Mouse (Mus musculus) forebrain, embryonic 15.5 days (tissue): Measurements from ENCODE around the gene Zc3h13. TPM values are rescaled to one million over a fixed set of nuclear protein-coding genes. Genes with fewer than 3 reads are reported as not detected.

Experiments used
- ATAC-seq: fragments of 200-750 bp; cut with Nextera tagmentation; replicated peaks from 2 replicates; pipeline ENCODE4 v1.8.0; 2017; ENCODE audit warnings: mild to moderate bottlenecking, moderate TSS enrichment, moderate library complexity
- H3K27ac ChIP-seq: fragments of 300-500 bp; sonication (generic); replicated peaks from 2 replicates; pipeline ENCODE4 v1.5.1; 2015; ENCODE audit warnings: mild to moderate bottlenecking, inconsistent platforms
- H3K27me3 ChIP-seq: fragments of 300-500 bp; sonication (generic); 2 replicates; pipeline ENCODE4 v1.6.1; 2015; ENCODE audit warnings: inconsistent platforms
- H3K36me3 ChIP-seq: fragments of 300-500 bp; sonication (generic); 2 replicates; pipeline ENCODE4 v1.6.1; 2015; ENCODE audit warnings: mild to moderate bottlenecking, inconsistent platforms
- H3K4me1 ChIP-seq: fragments of 300-500 bp; sonication (generic); 2 replicates; pipeline ENCODE4 v1.6.1; 2015; ENCODE audit warnings: inconsistent platforms
- H3K4me2 ChIP-seq: fragments of 300-500 bp; sonication (generic); replicated peaks from 2 replicates; pipeline ENCODE4 v1.6.1; 2015; ENCODE audit warnings: mild to moderate bottlenecking, inconsistent platforms
- H3K4me3 ChIP-seq: fragments of 300-500 bp; sonication (generic); 2 replicates; pipeline ENCODE4 v1.5.1; 2015; ENCODE audit warnings: mild to moderate bottlenecking, inconsistent platforms
- H3K9ac ChIP-seq: fragments of 300-500 bp; sonication (generic); replicated peaks from 2 replicates; pipeline ENCODE4 v1.6.1; 2015; ENCODE audit warnings: mild to moderate bottlenecking, inconsistent platforms
- H3K9me3 ChIP-seq: fragments of 300-500 bp; sonication (generic); 2 replicates; pipeline ENCODE4 v1.6.1; 2016; ENCODE audit warnings: inconsistent platforms
- WGBS: fragments of 180-500 bp; shearing (Covaris S2); methylation state at CpG from one replicate; pipeline ENCODE4 v1.1.7; 2015; ENCODE audit warnings: mixed read lengths; 5-methylcytosine and 5-hydroxymethylcytosine counted together
- polyA plus RNA-seq: library from polyadenylated mRNA; unstranded; fragments of >200 nt; fragmentation: Nextera tagmentation; extraction: Ambion mirVana; gene quantifications from 2 replicates; pipeline ENCODE4 v1.2.1, GENCODE M21; 2015

The Zc3h13 gene
- polyA plus RNA-seq, 1 experiment from 2014 or later = 55.2 TPM

- Histone ChIP-seq H3K4me3 (no peak overlapping the region), H3K27me3 (no peaks in the 10 kb centered on the region), H3K36me3 (peaks cover 59% of the 10 kb centered on the region), H3K4me1 (no peaks in the 10 kb centered on the region), H3K9me3 (no peaks in the 10 kb centered on the region), H3K4me2 (no peak overlapping the region), H3K9ac (no peak overlapping the region), H3K27ac (no peak overlapping the region)
- 95% methylated on average over 4 of the region's 4 CpGs for WGBS
- no peak for ATAC-seq
These were observed 50.1 kb downstream of the Zc3h13 start for GRCm38 (mm10) chr14:75334321-75334720.

GRCm38 (mm10) chr14:75337884-75338283 is 53.7 kb downstream of the Zc3h13 start:
- Histone ChIP-seq H3K4me3 (no peak overlapping the region), H3K9me3 (no peaks in the 10 kb centered on the region), H3K9ac (no peak overlapping the region), H3K4me2 (no peak overlapping the region), H3K36me3 (peaks cover 44% of the 10 kb centered on the region), H3K27ac (no peak overlapping the region), H3K4me1 (no peaks in the 10 kb centered on the region), H3K27me3 (no peaks in the 10 kb centered on the region)
- ATAC-seq = no peak
- 100% methylated on average over 2 of the region's 2 CpGs for WGBS

DNA sequence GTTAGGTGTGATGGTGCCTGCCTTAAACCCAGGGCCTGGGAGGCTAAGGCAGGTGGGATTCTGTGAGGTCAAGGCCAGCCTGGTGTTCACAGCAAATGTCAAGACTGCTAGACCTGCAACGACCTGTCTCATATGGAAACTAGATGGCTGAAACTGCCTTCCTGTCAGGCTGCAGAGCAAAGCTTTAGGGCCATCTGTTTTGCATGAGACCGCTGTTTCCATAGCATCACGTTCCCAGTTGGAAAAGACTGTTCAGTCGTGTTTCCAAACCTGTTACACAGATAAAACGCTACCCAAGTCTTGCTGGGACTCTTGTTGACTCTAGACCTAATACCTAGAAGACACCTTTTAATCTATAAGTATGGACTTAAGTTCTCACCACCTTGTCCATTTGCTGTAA is 61.9 kb downstream of the Zc3h13 start:
- Histone ChIP-seq H3K27me3 (no peaks in the 10 kb centered on the region), H3K36me3 (peaks cover 33% of the 10 kb centered on the region), H3K9ac (no peak overlapping the region), H3K4me2 (no peak overlapping the region), H3K4me3 (no peak overlapping the region), H3K27ac (no peak overlapping the region), H3K4me1 (no peaks in the 10 kb centered on the region), H3K9me3 (no peaks in the 10 kb centered on the region)
- no peak for ATAC-seq
- WGBS = 81% methylated on average over 5 of the region's 5 CpGs

DNA sequence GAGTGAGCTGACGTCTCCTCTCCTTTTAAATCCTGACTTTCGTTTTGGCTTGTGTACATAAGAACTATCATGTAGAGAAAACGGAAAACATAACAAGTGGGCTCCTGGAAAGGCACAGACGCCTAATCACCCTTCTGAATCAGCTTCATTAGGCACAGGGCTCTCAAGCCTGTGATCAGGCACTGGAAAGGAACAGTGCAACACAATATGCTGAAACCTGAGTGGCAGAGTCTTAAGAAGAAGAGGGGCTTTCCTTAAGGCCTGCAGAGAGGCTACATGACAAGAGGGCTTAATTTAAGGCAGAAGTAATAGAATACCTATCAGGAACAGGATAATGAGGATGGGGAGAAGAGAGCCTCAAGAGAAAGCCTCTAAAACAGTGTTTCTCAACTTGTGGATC is 67.5 kb downstream of the Zc3h13 start:
- Histone ChIP-seq H3K27ac (no peak overlapping the region), H3K27me3 (no peaks in the 10 kb centered on the region), H3K4me1 (no peaks in the 10 kb centered on the region), H3K9me3 (no peaks in the 10 kb centered on the region), H3K36me3 (no peaks in the 10 kb centered on the region), H3K4me2 (no peak overlapping the region), H3K9ac (no peak overlapping the region), H3K4me3 (no peak overlapping the region)
- ATAC-seq = no peak
- 21% methylated on average over 4 of the region's 4 CpGs for WGBS

DNA sequence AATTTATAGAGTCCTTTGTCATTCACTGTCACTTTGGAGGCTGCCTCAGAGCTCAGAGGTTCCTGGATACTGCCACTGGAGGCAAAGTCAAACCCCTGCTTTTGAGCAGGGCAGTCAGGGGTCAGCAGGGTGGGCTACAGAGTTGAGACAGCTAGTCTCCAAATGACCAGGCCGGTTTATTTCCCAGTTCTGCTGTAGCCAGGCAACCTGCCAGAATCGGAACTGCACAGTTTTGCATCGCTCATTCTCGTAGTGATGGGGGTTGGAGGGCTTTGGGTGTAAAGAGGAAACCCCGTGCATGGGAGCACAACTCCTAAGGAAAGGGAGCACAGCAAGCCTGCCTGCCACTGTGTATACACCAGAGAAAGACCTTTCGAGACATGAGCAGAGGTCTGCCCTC is 79.1 kb downstream of the Zc3h13 start:
- no peak for ATAC-seq
- H3K27ac ChIP-seq = no peak overlapping the region
- WGBS = 70% methylated on average over 6 of the region's 6 CpGs
- no peaks in the 10 kb centered on the region for H3K36me3 ChIP-seq
- no peak overlapping the region for H3K4me2 ChIP-seq
- no peaks in the 10 kb centered on the region for H3K27me3 ChIP-seq
- no peak overlapping the region for H3K9ac ChIP-seq
- H3K9me3 ChIP-seq = no peaks in the 10 kb centered on the region
- 0 out of 2 replicates have a peak, but pooled peaks cover 3% of the 10 kb centered on the region for H3K4me1 ChIP-seq
- H3K4me3 ChIP-seq = no peak overlapping the region

DNA sequence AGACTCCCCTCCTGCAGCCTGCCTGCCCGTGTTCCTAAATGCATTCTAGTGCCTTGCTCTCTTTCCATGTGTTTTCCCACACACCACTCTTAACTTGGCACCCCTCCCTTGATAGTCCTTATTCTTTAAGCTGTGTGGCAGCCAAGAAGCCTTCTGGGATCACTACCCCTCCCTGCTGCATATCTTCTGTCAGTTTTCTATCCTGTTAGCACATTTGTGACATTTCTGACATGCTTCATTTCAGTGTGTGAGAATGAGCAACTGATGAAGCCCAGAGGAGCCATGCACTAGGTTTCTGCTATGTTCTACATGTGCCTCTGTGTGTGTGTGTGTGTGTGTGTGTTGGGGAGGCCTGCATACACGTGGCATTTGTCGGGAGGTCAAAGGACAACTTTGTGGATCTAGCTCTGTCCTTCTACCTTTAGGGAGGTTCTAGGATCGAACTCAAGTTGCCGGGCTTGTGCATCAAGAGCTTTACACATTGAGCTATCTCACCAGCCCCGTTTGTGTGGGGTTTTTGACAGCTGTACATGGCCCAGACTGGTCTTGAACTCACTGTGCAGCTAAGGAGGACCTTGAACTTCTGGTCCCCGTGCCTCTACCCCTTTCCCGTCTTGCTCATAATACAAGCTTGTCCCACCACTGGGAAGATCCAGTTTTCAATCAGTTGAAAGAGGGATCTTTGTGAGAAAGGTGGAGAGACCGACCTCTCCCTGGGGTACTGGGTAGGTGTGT is 81.3 kb downstream of the Zc3h13 start:
- peaks cover 3% of the 10 kb centered on the region; the same call in 1 of the 2 replicates for H3K4me1 ChIP-seq
- no peak overlapping the region for H3K4me3 ChIP-seq
- no peak overlapping the region for H3K27ac ChIP-seq
- ATAC-seq = peak; percentile 68
- no peaks in the 10 kb centered on the region for H3K27me3 ChIP-seq
- H3K9ac ChIP-seq = no peak overlapping the region
- 77% methylated on average over 9 of the region's 9 CpGs for WGBS
- H3K9me3 ChIP-seq = no peaks in the 10 kb centered on the region
- H3K4me2 ChIP-seq = no peak overlapping the region
- H3K36me3 ChIP-seq = no peaks in the 10 kb centered on the region

GRCm38 (mm10) chr14:75366741-75367140 is 82.6 kb downstream of the Zc3h13 start:
- WGBS = 32% methylated on average over 11 of the region's 11 CpGs

DNA sequence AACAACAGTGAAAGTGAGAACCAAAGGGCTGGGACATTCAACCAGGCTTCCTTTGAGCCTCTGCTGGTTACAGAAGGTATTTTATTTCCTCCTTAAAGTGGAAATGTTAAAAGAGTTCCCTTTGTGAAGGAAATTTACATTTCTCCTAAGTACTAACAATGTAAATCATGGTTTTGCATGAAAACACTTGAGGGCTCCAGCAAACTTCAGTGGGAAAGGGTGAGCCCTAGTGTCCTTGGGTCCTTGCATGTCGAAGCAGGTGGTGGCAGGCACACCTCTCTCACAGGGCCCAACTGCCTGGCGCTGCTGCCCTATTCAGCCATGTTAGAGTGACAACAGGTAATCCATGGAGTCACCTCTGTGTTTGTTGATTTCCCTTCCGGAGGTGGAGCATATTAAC is 83.3 kb downstream of the Zc3h13 start:
- Histone ChIP-seq H3K4me2 (no peak overlapping the region), H3K9me3 (no peaks in the 10 kb centered on the region), H3K36me3 (no peaks in the 10 kb centered on the region), H3K4me1 (peaks cover 3% of the 10 kb centered on the region; the same call in 1 of the 2 replicates), H3K9ac (no peak overlapping the region), H3K27ac (no peak overlapping the region), H3K4me3 (no peak overlapping the region), H3K27me3 (no peaks in the 10 kb centered on the region)
- 52% methylated on average over 3 of the region's 3 CpGs for WGBS
- no peak for ATAC-seq

More at GRCm38 (mm10) chr14:75366741-75367140, 82.6 kb downstream of the Zc3h13 start:
- H3K9me3 ChIP-seq = no peaks in the 10 kb centered on the region
- H3K27me3 ChIP-seq = no peaks in the 10 kb centered on the region
- H3K4me1 ChIP-seq = peaks cover 3% of the 10 kb centered on the region; the same call in 1 of the 2 replicates
- H3K27ac ChIP-seq = no peak overlapping the region
- no peak overlapping the region for H3K4me2 ChIP-seq
- no peak overlapping the region for H3K4me3 ChIP-seq
- no peaks in the 10 kb centered on the region for H3K36me3 ChIP-seq
- no peak for ATAC-seq
- no peak overlapping the region for H3K9ac ChIP-seq

DNA sequence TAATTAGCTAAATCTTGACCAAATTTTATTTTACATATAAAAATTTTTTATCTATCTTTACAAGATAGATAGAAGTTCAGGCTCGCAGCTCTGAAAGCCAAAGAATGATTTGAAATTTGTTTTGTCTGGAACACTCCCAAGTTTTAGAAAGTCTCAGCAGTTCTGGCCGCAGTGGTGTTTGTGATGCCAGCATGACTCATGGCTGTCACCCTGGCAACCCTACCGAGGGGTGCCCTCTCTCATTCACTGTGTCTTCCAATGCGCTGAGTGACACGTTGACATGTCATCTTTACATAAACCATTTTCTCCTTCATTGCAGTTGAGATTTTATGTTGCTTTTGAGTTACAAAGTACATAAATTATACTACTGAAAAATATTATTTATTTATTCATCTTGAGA is 85.7 kb downstream of the Zc3h13 start:
- ATAC-seq = no peak; the same call in 1 of the 2 replicates
- no peak overlapping the region for H3K27ac ChIP-seq
- no peaks in the 10 kb centered on the region for H3K27me3 ChIP-seq
- no peak overlapping the region for H3K9ac ChIP-seq
- WGBS = 40% methylated on average over 5 of the region's 5 CpGs
- no peaks in the 10 kb centered on the region for H3K9me3 ChIP-seq
- no peak overlapping the region for H3K4me2 ChIP-seq
- no peak overlapping the region for H3K4me3 ChIP-seq
- H3K4me1 ChIP-seq = peaks cover 3% of the 10 kb centered on the region; the same call in 1 of the 2 replicates
- no peaks in the 10 kb centered on the region for H3K36me3 ChIP-seq

- no peak for ATAC-seq
- 61% methylated on average over 11 of the region's 11 CpGs for WGBS
- Histone ChIP-seq H3K9me3 (no peaks in the 10 kb centered on the region), H3K9ac (no peak overlapping the region), H3K4me1 (0 out of 2 replicates have a peak, but pooled peaks cover 3% of the 10 kb centered on the region), H3K36me3 (no peaks in the 10 kb centered on the region), H3K4me3 (no peak overlapping the region), H3K27me3 (no peaks in the 10 kb centered on the region), H3K4me2 (no peak overlapping the region), H3K27ac (no peak overlapping the region)
These were observed 90.9 kb downstream of the Zc3h13 start for GRCm38 (mm10) chr14:75375006-75375598.

- H3K36me3 ChIP-seq = no peaks in the 10 kb centered on the region
- no peak overlapping the region for H3K4me2 ChIP-seq
- ATAC-seq = 0 out of 2 replicates have a peak, but pooled peaks have one; percentile 16
- 50% methylated on average over 2 of the region's 2 CpGs for WGBS
- 0 out of 2 replicates have a peak, but pooled peaks cover 3% of the 10 kb centered on the region for H3K4me1 ChIP-seq
- no peak overlapping the region for H3K27ac ChIP-seq
- H3K9ac ChIP-seq = no peak overlapping the region
- H3K4me3 ChIP-seq = no peak overlapping the region
- H3K9me3 ChIP-seq = no peaks in the 10 kb centered on the region
- H3K27me3 ChIP-seq = no peaks in the 10 kb centered on the region
These were observed 92.1 kb downstream of the Zc3h13 start for GRCm38 (mm10) chr14:75376256-75376655.

DNA sequence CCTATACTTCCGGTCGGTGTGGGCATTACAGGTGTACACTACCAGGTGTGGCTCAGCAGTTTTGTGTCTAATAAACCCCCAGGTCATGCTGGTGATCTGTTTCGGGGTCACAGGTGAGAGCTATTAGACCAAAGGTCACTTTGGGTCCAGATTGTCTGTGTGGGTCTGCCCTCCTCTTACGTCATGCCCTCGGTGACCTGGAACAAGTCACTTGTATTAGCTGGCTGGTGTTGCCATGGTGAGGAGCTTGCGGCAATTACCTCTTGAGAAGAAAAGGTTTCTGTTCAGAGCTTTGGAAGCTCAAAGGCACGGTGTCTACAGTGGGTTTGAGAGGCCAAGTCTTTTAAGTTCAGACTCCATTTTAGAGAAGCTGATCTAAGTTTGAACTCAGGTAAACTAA is 93.4 kb downstream of the Zc3h13 start:
- Histone ChIP-seq H3K4me3 (no peak overlapping the region), H3K9ac (no peak overlapping the region), H3K27me3 (no peaks in the 10 kb centered on the region), H3K4me1 (0 out of 2 replicates have a peak, but pooled peaks cover 3% of the 10 kb centered on the region), H3K4me2 (no peak overlapping the region), H3K36me3 (no peaks in the 10 kb centered on the region), H3K9me3 (no peaks in the 10 kb centered on the region), H3K27ac (no peak overlapping the region)
- 48% methylated on average over 7 of the region's 7 CpGs for WGBS
- no peak for ATAC-seq
